11 mouse cellular contexts compared by ENCODE assay signal in genomic region chr1:194808261-194808660, GRCm38 (mm10).
DNase-seq lines count a peak whose midpoint lies in the region; ATAC-seq lines count a peak whose summit lies in the region.
"Had no signal": no experiment of that assay in that cellular context is flagged by ENCODE, and none has a peak within 500 bp of the region (broad histone marks: within the 10 kb centered on the region; RNA-seq: fewer than 3 reads in every experiment).

No protein-coding gene starts in this region.

- H3K9me3 ChIP-seq in forebrain, embryonic 16.5 days (ENCODE audit: control insufficient read depth, low read length) = no peaks in the 10 kb centered on the region
- no peaks in the 10 kb centered on the region for H3K9me3 ChIP-seq in forebrain, embryonic 15.5 days
- H3K9me3 ChIP-seq in neural tube, embryonic 15.5 days (replicated peaks) = no peaks in the 10 kb centered on the region

- no peaks in the 10 kb centered on the region for H3K4me1 ChIP-seq in forebrain, embryonic 16.5 days (replicated peaks; ENCODE audit: control insufficient read depth, insufficient read depth, low read length)
- H3K4me1 ChIP-seq in forebrain, embryonic 15.5 days = no peaks in the 10 kb centered on the region
- no peaks in the 10 kb centered on the region for H3K4me1 ChIP-seq in neural tube, embryonic 15.5 days

- H3K9ac ChIP-seq in forebrain, embryonic 16.5 days (replicated peaks; ENCODE audit: low read depth, low read length) = no peak overlapping the region
- H3K9ac ChIP-seq in forebrain, embryonic 15.5 days (replicated peaks) = no peak overlapping the region
- no peak overlapping the region for H3K9ac ChIP-seq in neural tube, embryonic 15.5 days (replicated peaks)

- peaks cover 63% of the 10 kb centered on the region for H3K36me3 ChIP-seq in forebrain, embryonic 16.5 days (ENCODE audit: control insufficient read depth, insufficient read depth)
- H3K36me3 ChIP-seq in forebrain, embryonic 15.5 days = peaks cover 93% of the 10 kb centered on the region
- peaks cover 83% of the 10 kb centered on the region for H3K36me3 ChIP-seq in neural tube, embryonic 15.5 days

- no peak for DNase-seq in neural tube, embryonic 10.5 days (ENCODE audit: extremely low spot score, low spot score)
- DNase-seq in layer of hippocampus, postnatal 10 days (ENCODE audit: low spot score in 2 of 2) = peak; percentile 25 to 39
- DNase-seq in right cerebral cortex, postnatal 14 days = no peak
- DNase-seq in thymus, postnatal 10 days (ENCODE audit: low spot score in 2 of 2) = no peak
- DNase-seq: cerebellum, adult 11 months; liver; retina, postnatal 1 day had no signal

- H3K4me2 ChIP-seq in forebrain, embryonic 16.5 days (ENCODE audit: low read length) = no peak overlapping the region
- no peak overlapping the region for H3K4me2 ChIP-seq in forebrain, embryonic 15.5 days (replicated peaks)
- H3K4me2 ChIP-seq in neural tube, embryonic 15.5 days = no peak overlapping the region

- no peaks in the 10 kb centered on the region for H3K27me3 ChIP-seq in forebrain, embryonic 16.5 days (replicated peaks; ENCODE audit: control insufficient read depth, insufficient read depth, low read length)
- no peaks in the 10 kb centered on the region for H3K27me3 ChIP-seq in forebrain, embryonic 15.5 days
- H3K27me3 ChIP-seq in neural tube, embryonic 15.5 days (replicated peaks) = no peaks in the 10 kb centered on the region

- no peak overlapping the region for H3K4me3 ChIP-seq in forebrain, embryonic 16.5 days (replicated peaks; ENCODE audit: low read length)
- no peak overlapping the region for H3K4me3 ChIP-seq in forebrain, embryonic 15.5 days
- H3K4me3 ChIP-seq in neural tube, embryonic 15.5 days (replicated peaks) = no peak overlapping the region

- no peak overlapping the region for H3K27ac ChIP-seq in forebrain, embryonic 16.5 days (ENCODE audit: low read length)
- no peak overlapping the region for H3K27ac ChIP-seq in forebrain, embryonic 15.5 days (replicated peaks)
- H3K27ac ChIP-seq in neural tube, embryonic 15.5 days (replicated peaks) = 0 out of 2 replicates have a peak overlapping the region, but pooled peaks have one; percentile 18

- ATAC-seq in forebrain, embryonic 16.5 days = peak; percentile 9; the same call in 1 of the 2 replicates
- no peak for ATAC-seq in forebrain, embryonic 15.5 days (replicated peaks)
- ATAC-seq in neural tube, embryonic 15.5 days (ENCODE audit: low FRiP score) = no peak
- ATAC-seq in megakaryocyte-erythroid progenitor cell, adult 5-6 weeks (replicated peaks; ENCODE audit: low FRiP score, low TSS enrichment, poor library complexity, severe bottlenecking) = no peak

Comparison
In these comparisons a context has a peak if more than half of its experiments do, and no peak if none do; other contexts are left out.
1. DNase-seq: peak in layer of hippocampus, postnatal 10 days (2 of 2); none in neural tube, embryonic 10.5 days (single experiment), right cerebral cortex, postnatal 14 days (single experiment) and thymus, postnatal 10 days (0 of 2).